Mouse (Mus musculus): Measurements from ENCODE around the gene Tpt1. TPM values are rescaled to one million over a fixed set of nuclear protein-coding genes. Genes with fewer than 3 reads are reported as not detected.
A peak's percentile ranks its signal among the peaks of the same experiment; 100 is the strongest.

The Tpt1 gene
- 2,302 and 2,614 TPM in 2 replicates for polyA plus RNA-seq (2012; rRNA removed)

DNA sequence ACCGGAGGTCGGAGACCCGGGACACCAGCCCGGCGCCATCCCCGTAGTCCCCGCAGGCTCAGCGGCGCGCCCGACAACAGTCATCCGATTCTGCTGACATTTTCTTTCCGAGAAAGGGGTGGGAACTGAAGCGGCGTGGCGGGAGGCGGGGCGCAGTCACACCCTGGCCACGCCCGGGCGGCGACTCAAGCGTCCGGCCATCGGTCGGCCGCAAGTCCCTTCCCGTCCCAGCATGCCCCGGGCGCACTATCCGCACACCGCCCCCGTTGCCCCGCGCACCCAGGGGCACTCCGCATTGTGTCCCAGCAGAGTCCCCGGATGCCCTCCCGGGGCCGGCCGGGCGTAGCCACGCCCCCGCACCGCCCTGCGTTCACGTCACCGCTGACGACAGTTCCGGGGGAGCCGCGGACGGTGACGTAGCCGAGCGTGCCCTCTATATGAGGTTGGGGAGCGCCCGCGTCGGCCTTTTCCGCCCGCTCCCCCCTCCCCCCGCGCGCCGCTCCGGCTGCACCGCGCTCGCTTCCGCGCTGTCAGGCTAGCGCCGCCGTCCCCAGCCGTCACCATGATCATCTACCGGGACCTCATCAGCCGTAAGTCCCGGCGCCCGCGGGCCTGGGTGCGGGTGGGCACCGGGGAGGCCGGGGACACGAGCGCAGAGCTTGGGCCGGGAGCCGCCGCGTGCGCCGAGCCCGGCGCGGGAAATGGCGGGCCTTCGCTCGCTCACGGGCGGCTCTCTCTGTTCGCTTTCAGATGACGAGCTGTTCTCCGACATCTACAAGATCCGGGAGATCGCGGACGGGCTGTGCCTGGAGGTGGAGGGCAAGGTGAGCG lies at the start of gene Tpt1:
Gene Tpt1, plus strand, starts transcription at position 227 of the 831 bp plus-strand sequence.
- peaks cover 10% of the 10 kb centered on the region for H3K4me1 ChIP-seq (replicated peaks; ENCODE audit: control insufficient read depth, insufficient read depth, low read length)
- TF ChIP-seq CTCF (IDR thresholded peaks at IDR 0.05; ENCODE audit: borderline replicate concordance, control insufficient read depth, extremely low read depth, insufficient read depth, low read length, poor library complexity) (peak; percentile 38), POLR2A (IDR thresholded peaks at IDR 0.05; ENCODE audit: control insufficient read depth, extremely low read depth, insufficient read depth, low read length, poor library complexity) (peak; percentile 85; the same call in 1 of the 2 replicates)
- H3K27ac ChIP-seq (ENCODE audit: control insufficient read depth, insufficient read depth, low read length), result peak within 1 kb of the TSS; percentile 75
- WGBS, result under 1% methylated on average over 94 of the region's 108 CpGs
- peaks cover 36% of the 10 kb centered on the region for H3K36me3 ChIP-seq (ENCODE audit: control insufficient read depth, insufficient read depth, low read length)
- peak within 1 kb of the TSS; percentile 87 for H3K4me3 ChIP-seq (ENCODE audit: control insufficient read depth, insufficient read depth, low read length)
- no peaks in the 10 kb centered on the region for H3K27me3 ChIP-seq (ENCODE audit: control insufficient read depth, insufficient read depth, low read length)
- DNase-seq, result peak; percentile 98

DNA sequence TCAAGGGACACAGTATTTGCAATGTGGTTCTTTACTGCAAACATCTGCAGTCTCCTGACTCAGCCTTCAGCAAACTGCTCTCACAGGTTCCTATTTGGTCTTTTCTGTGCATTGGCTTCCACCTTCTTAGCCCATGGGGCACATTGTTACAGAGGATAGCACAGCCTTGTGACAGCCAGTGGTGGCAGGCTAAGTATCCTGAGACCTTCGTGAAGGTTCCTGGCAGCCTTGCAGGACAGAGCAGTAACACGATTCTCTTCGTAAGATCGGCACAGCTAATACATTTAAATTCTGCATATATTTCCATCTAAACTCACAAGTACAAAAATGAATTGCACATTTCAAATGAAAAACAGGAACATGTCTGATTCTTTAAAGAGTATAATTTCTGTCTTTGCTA lies 49.0 kb upstream of the Tpt1 start:
- TF ChIP-seq POLR2A (IDR thresholded peaks at IDR 0.05; ENCODE audit: control insufficient read depth, extremely low read depth, insufficient read depth, low read length, poor library complexity) (no peak), CTCF (IDR thresholded peaks at IDR 0.05; ENCODE audit: borderline replicate concordance, control insufficient read depth, extremely low read depth, insufficient read depth, low read length, poor library complexity) (no peak)
- DNase-seq, result no peak
- Histone ChIP-seq H3K27ac (ENCODE audit: control insufficient read depth, insufficient read depth, low read length) (no peak overlapping the region), H3K36me3 (ENCODE audit: control insufficient read depth, insufficient read depth, low read length) (no peaks in the 10 kb centered on the region), H3K4me1 (replicated peaks; ENCODE audit: control insufficient read depth, insufficient read depth, low read length) (no peaks in the 10 kb centered on the region), H3K4me3 (ENCODE audit: control insufficient read depth, insufficient read depth, low read length) (no peak overlapping the region), H3K27me3 (ENCODE audit: control insufficient read depth, insufficient read depth, low read length) (no peaks in the 10 kb centered on the region)
- 88% methylated on average over 4 of the region's 4 CpGs for WGBS

GRCm38 (mm10) chr14:75797769-75798386 lies 47.0 kb upstream of the Tpt1 start:
- Histone ChIP-seq H3K27ac (ENCODE audit: control insufficient read depth, insufficient read depth, low read length) (no peak overlapping the region), H3K4me3 (ENCODE audit: control insufficient read depth, insufficient read depth, low read length) (no peak overlapping the region), H3K27me3 (ENCODE audit: control insufficient read depth, insufficient read depth, low read length) (no peaks in the 10 kb centered on the region), H3K4me1 (replicated peaks; ENCODE audit: control insufficient read depth, insufficient read depth, low read length) (no peaks in the 10 kb centered on the region), H3K36me3 (ENCODE audit: control insufficient read depth, insufficient read depth, low read length) (no peaks in the 10 kb centered on the region)
- DNase-seq, result no peak
- no peak for TF ChIP-seq CTCF (IDR thresholded peaks at IDR 0.05; ENCODE audit: borderline replicate concordance, control insufficient read depth, extremely low read depth, insufficient read depth, low read length, poor library complexity)
- no peak for TF ChIP-seq POLR2A (IDR thresholded peaks at IDR 0.05; ENCODE audit: control insufficient read depth, extremely low read depth, insufficient read depth, low read length, poor library complexity)
- whole genome bisulfite sequencing, result 81% methylated on average over 5 of the region's 5 CpGs

- no peak for DNase-seq
- Histone ChIP-seq H3K36me3 (ENCODE audit: control insufficient read depth, insufficient read depth, low read length) (no peaks in the 10 kb centered on the region), H3K27me3 (ENCODE audit: control insufficient read depth, insufficient read depth, low read length) (no peaks in the 10 kb centered on the region), H3K27ac (ENCODE audit: control insufficient read depth, insufficient read depth, low read length) (no peak overlapping the region), H3K4me3 (ENCODE audit: control insufficient read depth, insufficient read depth, low read length) (no peak overlapping the region), H3K4me1 (replicated peaks; ENCODE audit: control insufficient read depth, insufficient read depth, low read length) (no peaks in the 10 kb centered on the region)
- 66% methylated on average over 8 of the region's 8 CpGs for WGBS
- TF ChIP-seq POLR2A (IDR thresholded peaks at IDR 0.05; ENCODE audit: control insufficient read depth, extremely low read depth, insufficient read depth, low read length, poor library complexity), result no peak
- TF ChIP-seq CTCF (IDR thresholded peaks at IDR 0.05; ENCODE audit: borderline replicate concordance, control insufficient read depth, extremely low read depth, insufficient read depth, low read length, poor library complexity), result no peak
These were observed 37.1 kb upstream of the Tpt1 start for GRCm38 (mm10) chr14:75807800-75808199.

DNA sequence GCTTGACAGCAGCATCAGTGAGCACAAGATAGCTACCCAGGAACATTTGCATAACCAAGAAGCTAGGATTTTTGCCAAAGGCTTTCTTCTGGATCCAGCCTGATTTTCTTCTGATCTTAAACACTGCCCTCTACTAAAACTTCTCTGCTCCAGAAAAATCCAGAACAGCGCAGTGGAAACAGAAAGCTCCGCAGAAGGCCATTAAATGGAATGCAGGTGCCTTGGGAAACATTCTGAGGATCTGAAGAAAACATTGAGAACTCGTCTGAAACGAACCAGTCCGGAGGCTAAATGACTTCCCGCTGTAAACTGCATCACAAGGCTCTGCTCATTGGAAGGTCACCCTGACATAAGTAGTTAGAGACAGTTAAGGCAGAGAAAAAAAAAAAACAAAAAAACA lies 35.0 kb upstream of the Tpt1 start:
- H3K27me3 ChIP-seq (ENCODE audit: control insufficient read depth, insufficient read depth, low read length), result no peaks in the 10 kb centered on the region
- 96% methylated on average over 6 of the region's 6 CpGs for WGBS
- DNase-seq, result no peak
- H3K4me1 ChIP-seq (replicated peaks; ENCODE audit: control insufficient read depth, insufficient read depth, low read length), result no peaks in the 10 kb centered on the region
- H3K4me3 ChIP-seq (ENCODE audit: control insufficient read depth, insufficient read depth, low read length), result no peak overlapping the region
- TF ChIP-seq POLR2A (IDR thresholded peaks at IDR 0.05; ENCODE audit: control insufficient read depth, extremely low read depth, insufficient read depth, low read length, poor library complexity) (no peak), CTCF (IDR thresholded peaks at IDR 0.05; ENCODE audit: borderline replicate concordance, control insufficient read depth, extremely low read depth, insufficient read depth, low read length, poor library complexity) (no peak)
- no peak overlapping the region for H3K27ac ChIP-seq (ENCODE audit: control insufficient read depth, insufficient read depth, low read length)
- H3K36me3 ChIP-seq (ENCODE audit: control insufficient read depth, insufficient read depth, low read length), result no peaks in the 10 kb centered on the region

GRCm38 (mm10) chr14:75818528-75818927 lies 26.4 kb upstream of the Tpt1 start:
- DNase-seq, result no peak
- WGBS, result 92% methylated on average over 2 of the region's 2 CpGs
- H3K4me1 ChIP-seq (replicated peaks; ENCODE audit: control insufficient read depth, insufficient read depth, low read length), result peaks cover 7% of the 10 kb centered on the region
- H3K4me3 ChIP-seq (ENCODE audit: control insufficient read depth, insufficient read depth, low read length), result no peak overlapping the region
- H3K27me3 ChIP-seq (ENCODE audit: control insufficient read depth, insufficient read depth, low read length), result no peaks in the 10 kb centered on the region
- H3K27ac ChIP-seq (ENCODE audit: control insufficient read depth, insufficient read depth, low read length), result no peak overlapping the region
- no peaks in the 10 kb centered on the region for H3K36me3 ChIP-seq (ENCODE audit: control insufficient read depth, insufficient read depth, low read length)
- TF ChIP-seq POLR2A (IDR thresholded peaks at IDR 0.05; ENCODE audit: control insufficient read depth, extremely low read depth, insufficient read depth, low read length, poor library complexity) (no peak), CTCF (IDR thresholded peaks at IDR 0.05; ENCODE audit: borderline replicate concordance, control insufficient read depth, extremely low read depth, insufficient read depth, low read length, poor library complexity) (no peak)

Data from thymus, adult 2 months (tissue).